Mouse (Mus musculus): ENCODE results near the gene Rbm34.
"Not testable (repeated sequence)": the region's sequence is repeated elsewhere in the genome, so short reads cannot be mapped to it uniquely, and the experiment has no call there.

Rbm34 gene

GRCm38 (mm10) chr8:126920386-126920785, 50.5 kb downstream of the Rbm34 start:
- no peak for DNase-seq (ENCODE audit: low read depth, low spot score)

GRCm38 (mm10) chr8:126919703-126920102, 51.2 kb downstream of the Rbm34 start:
- DNase-seq (ENCODE audit: low read depth, low spot score), result no peak

- DNase-seq (ENCODE audit: low read depth, low spot score), result no peak
Observed at GRCm38 (mm10) chr8:126919255-126919654, 51.6 kb downstream of the Rbm34 start.

- no peak for DNase-seq (ENCODE audit: low read depth, low spot score)
Observed at GRCm38 (mm10) chr8:126918356-126918755, 52.5 kb downstream of the Rbm34 start.

- no peak for DNase-seq (ENCODE audit: low read depth, low spot score)
Observed at GRCm38 (mm10) chr8:126917179-126917905, 53.5 kb downstream of the Rbm34 start.

GRCm38 (mm10) chr8:126916611-126917010, 54.3 kb downstream of the Rbm34 start:
- DNase-seq (ENCODE audit: low read depth, low spot score), result no peak

- no peak for DNase-seq (ENCODE audit: low read depth, low spot score)
Observed at GRCm38 (mm10) chr8:126914609-126915375, 56.1 kb downstream of the Rbm34 start.

- not testable (repeated sequence) for DNase-seq (ENCODE audit: low read depth, low spot score)
Observed at GRCm38 (mm10) chr8:126914107-126914490, 56.8 kb downstream of the Rbm34 start.

GRCm38 (mm10) chr8:126913241-126914106, 57.4 kb downstream of the Rbm34 start:
- no peak for DNase-seq (ENCODE audit: low read depth, low spot score)

- DNase-seq (ENCODE audit: low read depth, low spot score), result no peak
Observed at GRCm38 (mm10) chr8:126909371-126909802, 61.5 kb downstream of the Rbm34 start.

GRCm38 (mm10) chr8:126908805-126909204, 62.1 kb downstream of the Rbm34 start:
- DNase-seq (ENCODE audit: low read depth, low spot score), result no peak

- no peak for DNase-seq (ENCODE audit: low read depth, low spot score)
Observed at GRCm38 (mm10) chr8:126907968-126908367, 62.9 kb downstream of the Rbm34 start.

GRCm38 (mm10) chr8:126907374-126907773, 63.5 kb downstream of the Rbm34 start:
- DNase-seq (ENCODE audit: low read depth, low spot score), result no peak

- DNase-seq (ENCODE audit: low read depth, low spot score), result peak; percentile 74
Observed at GRCm38 (mm10) chr8:126905387-126905786, 65.5 kb downstream of the Rbm34 start.

- no peak for DNase-seq (ENCODE audit: low read depth, low spot score)
Observed at GRCm38 (mm10) chr8:126903927-126904326, 66.9 kb downstream of the Rbm34 start.

- no peak for DNase-seq (ENCODE audit: low read depth, low spot score)
Observed at GRCm38 (mm10) chr8:126903224-126903895, 67.5 kb downstream of the Rbm34 start.

- DNase-seq (ENCODE audit: low read depth, low spot score), result no peak
Observed at GRCm38 (mm10) chr8:126901612-126902011, 69.3 kb downstream of the Rbm34 start.

- DNase-seq (ENCODE audit: low read depth, low spot score), result no peak
Observed at GRCm38 (mm10) chr8:126901049-126901448, 69.8 kb downstream of the Rbm34 start.

Measured in R1 (cell line).